Mouse (Mus musculus) megakaryocyte, embryonic 14.5 days (primary cell): ENCODE data around the gene Gm21973.

Source experiments
- FLI1 ChIP-seq: IDR thresholded peaks from 2 replicates; pipeline ENCODE4 v1.6.1; 2012; ENCODE audit warnings: low read length, inconsistent platforms, mixed read lengths
- GATA1 ChIP-seq: IDR thresholded peaks from 3 replicates; pipeline ENCODE4 v1.6.1; 2012; ENCODE audit warnings: mixed read lengths, low read length, inconsistent platforms, borderline replicate concordance

DNA sequence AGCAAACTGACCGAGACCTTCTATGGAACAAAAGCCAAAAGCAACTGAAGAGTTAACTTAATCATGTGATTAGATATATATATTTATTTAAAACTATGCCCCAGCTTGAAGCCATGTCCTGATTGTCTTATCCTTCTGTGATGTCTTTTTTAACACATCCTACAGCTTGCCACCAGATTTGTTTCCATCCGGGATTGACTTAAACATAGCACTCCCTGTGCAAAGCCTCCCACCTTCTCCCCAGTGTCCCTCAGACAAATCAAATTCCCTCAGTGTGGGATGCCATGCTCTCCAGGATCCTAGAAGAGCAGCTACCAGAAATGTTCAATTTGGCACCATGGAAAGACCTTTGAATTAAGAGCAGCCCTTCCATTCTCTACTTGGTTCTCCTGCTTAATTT lies 85.7 kb downstream of the Gm21973 start:
- no peak for TF ChIP-seq GATA1
- TF ChIP-seq FLI1, result no peak
